Mouse (Mus musculus): Measurements from ENCODE around the gene Mgat5. TPM values are rescaled to one million over a fixed set of nuclear protein-coding genes. Genes with fewer than 3 reads are reported as not detected.

Gene Mgat5
- polyA plus RNA-seq, 2 experiments = 6.6 to 8.4 TPM

- Histone ChIP-seq H3K27me3 (ENCODE audit: control insufficient read depth, insufficient read depth, low read length) (no peaks in the 10 kb centered on the region), H3K4me2 (replicated peaks; ENCODE audit: low read depth, low read length, severe bottlenecking) (no peak overlapping the region), H3K36me3 (ENCODE audit: control insufficient read depth, insufficient read depth, low read length) (peaks cover 7% of the 10 kb centered on the region), H3K4me1 (ENCODE audit: control insufficient read depth, insufficient read depth, low read length) (peaks cover 7% of the 10 kb centered on the region), H3K27ac (replicated peaks; ENCODE audit: low read depth, low read length) (no peak overlapping the region), H3K9me3 (ENCODE audit: control insufficient read depth, low read length) (peaks cover 4% of the 10 kb centered on the region; the same call in 1 of the 2 replicates), H3K9ac (ENCODE audit: low read depth, low read length, severe bottlenecking) (no peak overlapping the region), H3K4me3 (replicated peaks; ENCODE audit: low read length) (no peak overlapping the region)
- DNase-seq (ENCODE audit: low spot score) = no peak
- WGBS = 75% methylated on average over 5 of the region's 5 CpGs
- no peak for ATAC-seq (ENCODE audit: low FRiP score, low read depth)
- no peak for TF ChIP-seq POLR2A (IDR thresholded peaks at IDR 0.05; ENCODE audit: borderline replicate concordance, extremely low read depth, insufficient read depth, insufficient read length)
These were observed 190.9 kb downstream of the Mgat5 start for GRCm38 (mm10) chr1:127395724-127396123.

GRCm38 (mm10) chr1:127396569-127397349, 191.9 kb downstream of the Mgat5 start:
- Histone ChIP-seq H3K4me3 (replicated peaks; ENCODE audit: low read length) (no peak overlapping the region), H3K36me3 (ENCODE audit: control insufficient read depth, insufficient read depth, low read length) (no peaks in the 10 kb centered on the region), H3K4me1 (ENCODE audit: control insufficient read depth, insufficient read depth, low read length) (peaks cover 13% of the 10 kb centered on the region), H3K27me3 (ENCODE audit: control insufficient read depth, insufficient read depth, low read length) (no peaks in the 10 kb centered on the region), H3K9ac (ENCODE audit: low read depth, low read length, severe bottlenecking) (no peak overlapping the region), H3K4me2 (replicated peaks; ENCODE audit: low read depth, low read length, severe bottlenecking) (no peak overlapping the region), H3K9me3 (ENCODE audit: control insufficient read depth, low read length) (no peaks in the 10 kb centered on the region), H3K27ac (replicated peaks; ENCODE audit: low read depth, low read length) (no peak overlapping the region)
- ATAC-seq (ENCODE audit: low FRiP score, low read depth) = no peak; the same call in 1 of the 2 replicates
- peak; percentile 38 for DNase-seq (ENCODE audit: low spot score)
- TF ChIP-seq POLR2A (IDR thresholded peaks at IDR 0.05; ENCODE audit: borderline replicate concordance, extremely low read depth, insufficient read depth, insufficient read length) = no peak
- 53% methylated on average over 12 of the region's 12 CpGs for WGBS

GRCm38 (mm10) chr1:127397396-127397795, 192.6 kb downstream of the Mgat5 start:
- Histone ChIP-seq H3K27me3 (ENCODE audit: control insufficient read depth, insufficient read depth, low read length) (no peaks in the 10 kb centered on the region), H3K4me1 (ENCODE audit: control insufficient read depth, insufficient read depth, low read length) (peaks cover 13% of the 10 kb centered on the region), H3K4me3 (replicated peaks; ENCODE audit: low read length) (no peak overlapping the region), H3K27ac (replicated peaks; ENCODE audit: low read depth, low read length) (no peak overlapping the region), H3K9me3 (ENCODE audit: control insufficient read depth, low read length) (no peaks in the 10 kb centered on the region), H3K9ac (ENCODE audit: low read depth, low read length, severe bottlenecking) (no peak overlapping the region), H3K4me2 (replicated peaks; ENCODE audit: low read depth, low read length, severe bottlenecking) (no peak overlapping the region), H3K36me3 (ENCODE audit: control insufficient read depth, insufficient read depth, low read length) (no peaks in the 10 kb centered on the region)
- TF ChIP-seq POLR2A (IDR thresholded peaks at IDR 0.05; ENCODE audit: borderline replicate concordance, extremely low read depth, insufficient read depth, insufficient read length) = no peak
- ATAC-seq (ENCODE audit: low FRiP score, low read depth) (no peak), DNase-seq (ENCODE audit: low spot score) (no peak)
- WGBS = 77% methylated on average over 13 of the region's 13 CpGs

GRCm38 (mm10) chr1:127398186-127398585, 193.4 kb downstream of the Mgat5 start:
- 87% methylated on average over 5 of the region's 5 CpGs for WGBS
- Histone ChIP-seq H3K9ac (ENCODE audit: low read depth, low read length, severe bottlenecking) (no peak overlapping the region), H3K4me3 (replicated peaks; ENCODE audit: low read length) (no peak overlapping the region), H3K36me3 (ENCODE audit: control insufficient read depth, insufficient read depth, low read length) (no peaks in the 10 kb centered on the region), H3K4me2 (replicated peaks; ENCODE audit: low read depth, low read length, severe bottlenecking) (no peak overlapping the region), H3K27me3 (ENCODE audit: control insufficient read depth, insufficient read depth, low read length) (no peaks in the 10 kb centered on the region), H3K27ac (replicated peaks; ENCODE audit: low read depth, low read length) (no peak overlapping the region), H3K4me1 (ENCODE audit: control insufficient read depth, insufficient read depth, low read length) (peaks cover 13% of the 10 kb centered on the region), H3K9me3 (ENCODE audit: control insufficient read depth, low read length) (no peaks in the 10 kb centered on the region)
- no peak for TF ChIP-seq POLR2A (IDR thresholded peaks at IDR 0.05; ENCODE audit: borderline replicate concordance, extremely low read depth, insufficient read depth, insufficient read length)
- DNase-seq (ENCODE audit: low spot score) = no peak
- no peak for ATAC-seq (ENCODE audit: low FRiP score, low read depth)

- Histone ChIP-seq H3K36me3 (ENCODE audit: control insufficient read depth, insufficient read depth, low read length) (no peaks in the 10 kb centered on the region), H3K4me2 (replicated peaks; ENCODE audit: low read depth, low read length, severe bottlenecking) (no peak overlapping the region), H3K4me3 (replicated peaks; ENCODE audit: low read length) (no peak overlapping the region), H3K27ac (replicated peaks; ENCODE audit: low read depth, low read length) (no peak overlapping the region), H3K9me3 (ENCODE audit: control insufficient read depth, low read length) (no peaks in the 10 kb centered on the region), H3K27me3 (ENCODE audit: control insufficient read depth, insufficient read depth, low read length) (no peaks in the 10 kb centered on the region), H3K9ac (ENCODE audit: low read depth, low read length, severe bottlenecking) (no peak overlapping the region), H3K4me1 (ENCODE audit: control insufficient read depth, insufficient read depth, low read length) (peaks cover 13% of the 10 kb centered on the region)
- WGBS = 71% methylated on average over 2 of the region's 2 CpGs
- ATAC-seq (ENCODE audit: low FRiP score, low read depth) = no peak
- TF ChIP-seq POLR2A (IDR thresholded peaks at IDR 0.05; ENCODE audit: borderline replicate concordance, extremely low read depth, insufficient read depth, insufficient read length) = no peak
- no peak for DNase-seq (ENCODE audit: low spot score)
These were observed 195.4 kb downstream of the Mgat5 start for GRCm38 (mm10) chr1:127400198-127400597.
